Mouse (Mus musculus) limb, embryonic 13.5 days (tissue): ENCODE measurements at regions not wholly inside any gene's neighbourhood (a gene's known extent, or its start where the extent isn't known, plus 50 kb on each side); places are given as distances from the start of the nearest gene placed in this dataset.

Experiments used
- ATAC-seq: fragments of 200-750 bp; cut with Nextera tagmentation; 2 replicates; pipeline ENCODE4 v1.8.0; 2017; ENCODE audit warnings: low read depth, moderate number of reproducible peaks, moderate TSS enrichment; ENCODE audit not compliant: low FRiP score
- H3K27ac ChIP-seq: fragments of 300-500 bp; sonication (generic); 2 replicates; pipeline ENCODE4 v1.5.1; 2015; ENCODE audit warnings: inconsistent platforms, mild to moderate bottlenecking, moderate library complexity
- H3K27me3 ChIP-seq: fragments of 300-500 bp; sonication (generic); 2 replicates; pipeline ENCODE4 v1.6.1; 2015; ENCODE audit warnings: mild to moderate bottlenecking, inconsistent platforms
- H3K36me3 ChIP-seq: fragments of 300-500 bp; sonication (generic); 2 replicates; pipeline ENCODE4 v1.6.1; 2015; ENCODE audit warnings: inconsistent platforms, mild to moderate bottlenecking, moderate library complexity
- H3K4me1 ChIP-seq: fragments of 300-500 bp; sonication (generic); 2 replicates; pipeline ENCODE4 v1.6.1; 2015; ENCODE audit warnings: inconsistent platforms
- H3K4me2 ChIP-seq: fragments of 300-500 bp; sonication (generic); replicated peaks from 2 replicates; pipeline ENCODE4 v1.6.1; 2015; ENCODE audit warnings: inconsistent platforms, mild to moderate bottlenecking, moderate library complexity
- H3K4me3 ChIP-seq: fragments of 300-500 bp; sonication (generic); 2 replicates; pipeline ENCODE4 v1.5.1; 2015; ENCODE audit warnings: moderate library complexity, mild to moderate bottlenecking, inconsistent platforms
- H3K9ac ChIP-seq: fragments of 300-500 bp; sonication (generic); 2 replicates; pipeline ENCODE4 v1.6.1; 2015; ENCODE audit warnings: mild to moderate bottlenecking, inconsistent platforms
- H3K9me3 ChIP-seq: fragments of 300-500 bp; sonication (generic); 2 replicates; pipeline ENCODE4 v1.6.1; 2016; ENCODE audit warnings: inconsistent platforms
- WGBS: fragments of 180-500 bp; shearing (Covaris S2); methylation state at CpG from one replicate; pipeline ENCODE4 v1.1.7; 2015; 5-methylcytosine and 5-hydroxymethylcytosine counted together

DNA sequence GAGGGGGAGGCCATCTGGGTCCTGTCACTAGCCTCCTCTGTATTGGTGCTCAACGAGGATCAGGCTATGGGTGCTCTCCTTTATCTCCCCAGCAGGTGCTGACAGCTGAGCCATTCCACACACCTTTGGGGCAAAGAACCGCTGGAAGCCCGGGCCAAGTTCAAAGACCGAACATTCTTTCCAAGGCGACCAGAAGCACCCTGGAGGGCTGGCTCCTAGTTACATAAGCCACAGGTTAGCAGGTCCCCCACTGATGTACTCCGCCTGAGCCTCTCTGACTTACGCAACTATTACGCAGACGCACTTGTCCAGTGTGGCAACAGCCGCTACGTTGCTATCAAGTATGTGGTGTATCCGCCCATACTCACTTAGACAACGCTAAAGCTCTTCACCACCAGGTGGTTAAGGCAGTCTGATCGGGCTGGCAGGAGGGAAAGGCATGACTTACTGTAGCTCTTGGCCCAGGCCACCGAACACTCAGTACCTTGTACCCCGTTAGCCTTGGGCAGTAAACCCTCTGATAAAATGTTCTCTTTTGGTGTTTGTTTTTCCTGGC, 69.2 kb downstream of the Gm33543 start:
- Histone ChIP-seq H3K27ac (peak overlapping the region; percentile 28; the same call in 1 of the 2 replicates), H3K9me3 (no peaks in the 10 kb centered on the region), H3K4me3 (no peak overlapping the region), H3K9ac (no peak overlapping the region), H3K4me1 (peaks cover 28% of the 10 kb centered on the region), H3K4me2 (no peak overlapping the region), H3K27me3 (no peaks in the 10 kb centered on the region), H3K36me3 (no peaks in the 10 kb centered on the region)
- 70% methylated on average over 16 of the region's 16 CpGs for WGBS
- ATAC-seq: peak; percentile 37; the same call in 1 of the 2 replicates

DNA sequence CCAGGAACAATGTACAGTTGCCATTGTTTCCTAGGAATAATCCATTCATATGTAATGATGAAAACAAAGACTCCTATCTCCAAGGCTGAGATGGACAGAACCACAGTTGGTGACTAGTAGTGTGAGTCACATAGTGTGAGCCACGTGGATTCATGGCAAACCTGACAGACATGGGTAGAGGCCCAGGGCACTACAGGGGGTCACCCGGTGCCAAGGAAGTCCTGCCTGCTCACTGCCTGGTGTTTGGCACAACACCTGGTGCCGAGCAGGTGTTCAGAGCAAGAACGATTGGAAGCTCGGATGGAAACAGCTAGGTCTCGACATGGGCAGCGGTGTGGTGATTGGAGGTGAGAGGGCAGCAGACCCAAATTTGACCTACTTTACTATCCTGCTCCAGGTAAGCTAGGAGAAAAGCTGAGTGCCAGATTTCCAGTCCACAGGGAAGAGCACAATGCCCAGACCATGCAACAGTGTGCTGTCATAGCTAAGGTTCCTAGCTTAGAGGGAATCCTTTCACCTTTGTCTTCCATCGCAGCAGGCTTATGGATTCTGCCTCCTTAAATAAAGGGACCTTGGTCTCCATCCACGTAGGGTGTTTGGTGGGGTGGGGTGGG, 69.8 kb downstream of the Gm33543 start:
- H3K4me3 ChIP-seq: no peak overlapping the region
- peaks cover 24% of the 10 kb centered on the region for H3K4me1 ChIP-seq
- no peak overlapping the region for H3K27ac ChIP-seq
- no peak overlapping the region for H3K9ac ChIP-seq
- no peaks in the 10 kb centered on the region for H3K9me3 ChIP-seq
- ATAC-seq: no peak
- H3K27me3 ChIP-seq: no peaks in the 10 kb centered on the region
- H3K36me3 ChIP-seq: no peaks in the 10 kb centered on the region
- WGBS: 85% methylated on average over 9 of the region's 9 CpGs
- no peak overlapping the region for H3K4me2 ChIP-seq

DNA sequence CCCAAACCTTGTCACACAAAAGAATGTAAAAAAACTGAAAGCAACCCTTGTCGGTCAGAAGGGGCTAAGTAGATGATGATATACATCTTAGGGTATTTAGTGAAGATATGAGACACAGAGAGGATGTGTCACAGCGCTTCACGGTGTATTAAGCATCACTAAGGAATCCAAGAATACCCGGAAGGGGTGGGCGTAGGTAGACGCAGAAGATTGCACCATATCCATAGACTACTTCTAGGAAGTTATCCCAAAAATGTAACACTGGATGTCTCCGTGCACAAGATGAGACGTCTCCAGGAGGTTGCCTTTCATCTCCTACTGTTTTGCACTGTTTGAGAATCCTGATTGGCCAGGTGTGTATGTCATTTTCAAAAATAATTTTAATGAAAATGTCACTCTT, 73.8 kb downstream of the Gm33543 start:
- Histone ChIP-seq H3K36me3 (no peaks in the 10 kb centered on the region), H3K9ac (no peak overlapping the region), H3K4me1 (peaks cover 17% of the 10 kb centered on the region), H3K27ac (no peak overlapping the region), H3K4me2 (no peak overlapping the region), H3K9me3 (no peaks in the 10 kb centered on the region), H3K27me3 (no peaks in the 10 kb centered on the region), H3K4me3 (no peak overlapping the region)
- no peak for ATAC-seq
- WGBS: 88% methylated on average over 8 of the region's 8 CpGs

DNA sequence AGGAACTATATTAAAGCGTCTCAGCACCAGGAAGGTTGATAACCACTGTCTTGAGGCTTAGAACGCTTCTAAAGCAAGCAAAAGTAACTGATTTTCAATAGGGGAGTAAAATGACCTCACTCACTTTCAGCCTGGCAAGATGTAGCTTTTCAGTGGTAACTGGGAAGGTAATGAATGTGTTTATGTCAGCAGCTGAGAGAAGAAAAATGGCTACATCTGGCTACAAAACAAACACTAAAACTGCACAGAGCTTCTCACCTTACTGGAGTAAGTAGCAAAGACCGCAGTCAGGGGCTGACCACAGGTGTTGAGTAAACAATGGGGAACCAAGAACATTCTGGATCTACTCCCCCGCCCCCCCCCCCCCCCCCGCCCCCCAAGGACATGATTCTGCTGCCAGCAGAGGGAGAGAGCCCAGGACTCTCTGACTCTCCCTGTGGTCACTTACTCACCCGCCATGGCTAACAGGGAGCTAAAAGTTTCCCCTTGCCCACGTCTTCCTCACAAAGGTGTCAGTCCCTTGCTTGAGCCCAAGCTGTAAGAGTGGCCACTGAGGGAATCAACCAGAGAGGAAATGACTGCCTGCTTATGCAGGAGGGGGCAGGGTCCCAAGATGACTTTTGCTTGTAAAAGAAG, 75.1 kb downstream of the Gm33543 start:
- ATAC-seq: no peak
- 28% methylated on average over 5 of the region's 7 CpGs for WGBS
- H3K27me3 ChIP-seq: no peaks in the 10 kb centered on the region
- no peak overlapping the region for H3K4me3 ChIP-seq
- H3K9me3 ChIP-seq: no peaks in the 10 kb centered on the region
- peaks cover 14% of the 10 kb centered on the region for H3K4me1 ChIP-seq
- no peaks in the 10 kb centered on the region for H3K36me3 ChIP-seq
- H3K4me2 ChIP-seq: no peak overlapping the region
- no peak overlapping the region for H3K27ac ChIP-seq
- no peak overlapping the region for H3K9ac ChIP-seq

DNA sequence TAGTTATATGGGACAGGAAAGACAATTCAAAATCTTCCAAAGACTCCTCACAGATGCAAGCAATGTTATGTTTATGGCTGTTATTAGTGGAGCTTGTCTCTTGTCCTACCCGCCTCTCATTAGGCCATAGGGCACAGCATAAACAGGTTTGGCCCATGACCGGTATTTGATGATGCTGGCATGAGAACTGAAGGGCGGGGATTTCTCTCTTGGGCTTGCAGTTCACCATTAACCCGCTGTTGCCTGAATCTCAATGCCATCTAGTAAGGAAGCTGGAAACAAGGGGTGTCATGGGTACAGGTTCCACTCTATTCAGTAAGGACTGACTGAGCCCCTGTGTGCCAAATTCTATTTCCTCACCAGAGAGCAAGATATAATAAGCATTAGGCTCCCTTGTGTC, 78.6 kb downstream of the Gm33543 start:
- H3K27ac ChIP-seq: no peak overlapping the region
- no peak overlapping the region for H3K4me2 ChIP-seq
- no peak for ATAC-seq
- no peaks in the 10 kb centered on the region for H3K27me3 ChIP-seq
- H3K4me1 ChIP-seq: peaks cover 19% of the 10 kb centered on the region
- H3K36me3 ChIP-seq: no peaks in the 10 kb centered on the region
- WGBS: 67% methylated on average over 4 of the region's 4 CpGs
- H3K9me3 ChIP-seq: no peaks in the 10 kb centered on the region
- H3K9ac ChIP-seq: no peak overlapping the region
- H3K4me3 ChIP-seq: no peak overlapping the region

DNA sequence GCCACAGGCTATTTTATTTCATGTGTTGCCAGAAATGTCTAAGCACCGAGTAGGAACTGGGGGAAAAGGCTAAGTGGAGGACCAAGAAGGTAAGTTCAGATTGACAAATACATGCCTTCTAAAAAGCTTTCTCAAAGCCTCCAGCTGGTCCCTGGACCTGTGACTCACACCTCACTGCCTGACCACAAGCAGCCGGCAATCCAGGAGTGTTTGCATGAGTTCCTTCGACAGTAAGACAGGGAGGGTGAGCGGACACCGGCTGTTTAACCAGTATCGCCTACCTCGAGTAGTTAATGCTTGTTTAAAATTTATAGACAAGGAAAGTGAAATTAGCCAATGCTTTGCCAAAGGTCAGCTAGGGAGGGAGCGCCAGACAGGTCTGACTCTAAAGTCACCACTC, 80.1 kb downstream of the Gm33543 start:
- no peak overlapping the region for H3K4me2 ChIP-seq
- 32% methylated on average over 8 of the region's 8 CpGs for WGBS
- H3K9me3 ChIP-seq: no peaks in the 10 kb centered on the region
- no peak overlapping the region for H3K4me3 ChIP-seq
- no peak overlapping the region for H3K27ac ChIP-seq
- no peaks in the 10 kb centered on the region for H3K27me3 ChIP-seq
- H3K4me1 ChIP-seq: peaks cover 15% of the 10 kb centered on the region
- no peaks in the 10 kb centered on the region for H3K36me3 ChIP-seq
- no peak for ATAC-seq
- H3K9ac ChIP-seq: no peak overlapping the region

DNA sequence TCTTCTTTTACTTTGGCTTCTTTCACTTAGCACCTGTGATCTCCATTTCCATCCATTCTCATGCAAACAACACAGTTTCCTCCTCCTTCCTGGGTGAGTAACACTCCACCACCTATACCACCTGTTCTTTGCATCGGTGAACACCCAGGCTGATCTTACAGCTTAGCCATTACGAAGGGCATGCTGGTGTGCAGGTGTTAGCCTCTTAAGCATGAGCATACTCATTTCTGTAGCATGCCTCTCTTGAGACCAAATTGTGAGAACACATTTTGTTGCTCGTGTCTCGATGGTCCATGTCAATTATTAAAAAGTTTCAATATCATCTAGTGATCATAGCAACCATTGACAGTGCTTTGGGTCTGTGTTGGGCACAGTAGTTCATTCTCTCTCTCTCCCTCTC, 80.8 kb downstream of the Gm33543 start:
- Histone ChIP-seq H3K4me2 (no peak overlapping the region), H3K9ac (no peak overlapping the region), H3K4me3 (no peak overlapping the region), H3K27ac (no peak overlapping the region), H3K4me1 (peaks cover 10% of the 10 kb centered on the region), H3K36me3 (no peaks in the 10 kb centered on the region), H3K27me3 (no peaks in the 10 kb centered on the region), H3K9me3 (no peaks in the 10 kb centered on the region)
- 83% methylated on average over 4 of the region's 4 CpGs for WGBS
- no peak for ATAC-seq

DNA sequence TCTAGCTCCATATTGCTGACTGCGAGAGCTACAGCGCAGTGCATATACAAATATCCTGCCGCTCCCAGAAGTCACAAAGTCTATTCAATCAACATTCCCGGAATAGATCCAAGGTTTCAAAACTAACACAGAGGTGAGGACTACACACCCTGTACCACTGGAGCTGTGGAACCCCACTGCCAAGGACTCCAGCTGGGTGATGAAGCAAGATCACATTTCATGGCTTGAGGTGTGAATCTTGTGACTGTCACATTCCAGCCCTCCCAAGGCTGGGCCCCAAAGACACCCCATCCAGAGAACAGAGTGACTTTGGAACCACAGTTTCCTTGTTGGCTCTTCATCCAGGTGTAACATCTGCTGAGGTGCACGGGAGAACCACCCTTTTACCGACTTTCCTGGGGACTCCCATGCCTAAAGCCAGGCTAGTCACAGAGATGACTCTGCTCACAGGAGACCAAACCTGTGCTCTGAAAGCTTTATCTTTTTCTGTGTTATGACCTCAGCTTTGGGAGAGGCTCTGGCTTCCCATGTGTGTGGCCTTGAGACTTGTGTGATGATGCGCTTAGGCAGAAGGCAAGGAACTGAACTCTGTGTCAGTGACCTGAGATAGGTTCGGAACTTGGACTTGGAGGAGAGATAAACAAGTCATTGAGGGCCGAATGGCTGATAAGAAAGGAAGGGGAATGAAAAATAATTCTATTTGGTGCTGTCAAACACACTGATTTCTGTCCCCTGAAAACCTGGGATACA, 82.4 kb downstream of the Gm33543 start:
- Histone ChIP-seq H3K4me3 (no peak overlapping the region), H3K27me3 (no peaks in the 10 kb centered on the region), H3K27ac (no peak overlapping the region), H3K36me3 (no peaks in the 10 kb centered on the region), H3K4me2 (no peak overlapping the region), H3K4me1 (peaks cover 10% of the 10 kb centered on the region), H3K9ac (no peak overlapping the region), H3K9me3 (no peaks in the 10 kb centered on the region)
- no peak for ATAC-seq
- 83% methylated on average over 9 of the region's 9 CpGs for WGBS

DNA sequence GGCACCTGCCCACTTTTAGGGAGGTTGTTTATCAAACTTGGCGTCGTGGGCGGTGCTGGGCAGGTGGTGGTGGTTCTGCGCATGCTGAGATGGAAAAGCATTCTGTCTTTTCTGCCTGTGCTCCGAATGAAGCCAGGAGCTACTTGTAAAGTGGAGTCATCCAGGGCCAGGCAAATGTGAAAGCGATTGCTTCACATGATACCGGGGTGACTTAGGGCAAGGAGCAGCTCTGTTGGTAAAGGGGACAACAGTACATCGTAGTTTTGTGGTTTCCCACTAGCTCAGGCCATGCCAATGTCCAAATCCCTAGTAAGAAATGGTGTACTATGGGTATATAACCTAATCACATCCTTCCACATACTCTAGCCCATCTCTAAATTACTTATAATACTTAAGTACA, 84.5 kb downstream of the Gm33543 start:
- ATAC-seq: no peak
- no peak overlapping the region for H3K9ac ChIP-seq
- no peak overlapping the region for H3K4me3 ChIP-seq
- H3K36me3 ChIP-seq: no peaks in the 10 kb centered on the region
- no peak overlapping the region for H3K4me2 ChIP-seq
- H3K27ac ChIP-seq: no peak overlapping the region
- WGBS: 93% methylated on average over 8 of the region's 8 CpGs
- no peaks in the 10 kb centered on the region for H3K9me3 ChIP-seq
- peaks cover 10% of the 10 kb centered on the region for H3K4me1 ChIP-seq
- H3K27me3 ChIP-seq: no peaks in the 10 kb centered on the region

DNA sequence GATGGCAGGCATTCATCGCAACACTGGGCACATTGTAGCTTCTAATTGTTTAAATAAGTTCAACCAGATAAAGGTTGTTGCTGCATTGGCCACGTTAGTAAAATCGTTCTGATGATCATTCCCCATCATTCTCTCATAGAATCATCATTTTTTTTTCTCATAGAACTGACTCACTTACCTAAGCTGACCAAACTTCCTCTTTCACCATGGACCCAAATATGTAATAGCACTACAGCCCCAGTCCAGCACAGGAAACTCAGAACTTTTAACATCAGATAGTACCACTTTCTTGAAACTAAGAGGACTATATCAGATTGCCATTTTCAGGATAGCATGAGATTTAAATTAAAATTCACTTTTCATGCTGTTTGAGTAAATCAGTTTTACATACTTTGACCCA, 82.2 kb upstream of the Anapc15-ps start:
- WGBS: 91% methylated on average over 3 of the region's 3 CpGs
- H3K27me3 ChIP-seq: no peaks in the 10 kb centered on the region
- no peak for ATAC-seq
- H3K4me3 ChIP-seq: no peak overlapping the region
- H3K4me1 ChIP-seq: no peaks in the 10 kb centered on the region
- no peak overlapping the region for H3K27ac ChIP-seq
- no peak overlapping the region for H3K4me2 ChIP-seq
- H3K9me3 ChIP-seq: no peaks in the 10 kb centered on the region
- no peaks in the 10 kb centered on the region for H3K36me3 ChIP-seq
- H3K9ac ChIP-seq: no peak overlapping the region

DNA sequence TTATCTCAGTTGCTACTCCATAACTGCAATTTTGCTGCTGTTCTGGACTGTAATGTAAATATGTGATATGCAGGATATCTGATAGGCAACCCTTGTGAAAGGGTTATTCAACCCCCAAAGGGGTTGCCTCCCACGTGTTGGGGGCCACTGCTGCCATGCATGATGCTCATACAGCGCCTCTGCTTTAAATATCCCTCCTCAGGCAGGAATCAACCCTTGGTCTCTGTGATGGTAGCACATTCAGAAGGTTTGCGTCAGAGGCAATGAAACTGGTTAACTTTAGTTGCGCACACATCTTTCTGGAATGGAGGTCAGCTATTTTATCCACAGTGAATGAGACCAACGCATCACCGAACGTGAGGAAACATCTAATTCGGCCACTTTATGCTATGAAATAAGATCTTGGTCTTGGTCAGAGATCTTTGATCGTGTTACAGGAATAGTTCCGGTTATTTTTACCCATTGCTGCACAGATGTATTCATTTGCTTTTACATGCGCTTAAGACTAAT, 80.2 kb upstream of the Anapc15-ps start:
- no peak for ATAC-seq
- H3K9me3 ChIP-seq: no peaks in the 10 kb centered on the region
- WGBS: 83% methylated on average over 11 of the region's 11 CpGs
- H3K27me3 ChIP-seq: no peaks in the 10 kb centered on the region
- H3K27ac ChIP-seq: no peak overlapping the region
- no peaks in the 10 kb centered on the region for H3K36me3 ChIP-seq
- no peak overlapping the region for H3K9ac ChIP-seq
- H3K4me1 ChIP-seq: no peaks in the 10 kb centered on the region
- no peak overlapping the region for H3K4me3 ChIP-seq
- H3K4me2 ChIP-seq: no peak overlapping the region

DNA sequence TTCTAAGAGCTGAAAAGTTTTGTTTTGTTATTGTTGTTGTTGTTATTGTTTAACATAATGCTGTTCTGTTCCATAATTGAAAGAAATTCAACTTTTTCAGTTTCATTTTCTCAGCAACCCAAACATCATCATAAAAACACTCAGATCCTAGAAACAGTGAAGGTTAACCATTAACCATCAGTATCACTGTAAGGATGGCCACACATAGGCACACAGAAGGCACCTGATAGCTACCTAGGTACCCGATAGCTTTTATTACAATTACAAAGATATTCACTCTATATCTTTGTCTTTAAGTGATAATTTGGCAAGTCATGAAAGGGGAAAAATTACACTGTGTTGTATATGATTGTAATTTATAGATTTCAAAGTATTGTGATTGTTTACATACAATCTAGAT, 75.1 kb upstream of the Anapc15-ps start:
- WGBS: 93% methylated on average over 1 of the region's 1 CpGs
- H3K36me3 ChIP-seq: no peaks in the 10 kb centered on the region
- H3K4me1 ChIP-seq: no peaks in the 10 kb centered on the region
- no peaks in the 10 kb centered on the region for H3K9me3 ChIP-seq
- no peak overlapping the region for H3K27ac ChIP-seq
- ATAC-seq: no peak
- H3K9ac ChIP-seq: no peak overlapping the region
- H3K4me2 ChIP-seq: no peak overlapping the region
- H3K4me3 ChIP-seq: no peak overlapping the region
- no peaks in the 10 kb centered on the region for H3K27me3 ChIP-seq
